Mouse (Mus musculus): Measurements from ENCODE around the gene Arhgef15. TPM values are rescaled to one million over a fixed set of nuclear protein-coding genes. Genes with fewer than 3 reads are reported as not detected.
"Not testable (repeated sequence)": the region's sequence is repeated elsewhere in the genome, so short reads cannot be mapped to it uniquely, and the experiment has no call there.

The Arhgef15 gene
- not detected in 2 replicates for total RNA-seq (2014; fragmentation: Nextera tagmentation)
- 0.12 and 0.22 TPM in 2 replicates for total RNA-seq (2017)
- polyA plus RNA-seq (2012) = not detected in 2 replicates

DNA sequence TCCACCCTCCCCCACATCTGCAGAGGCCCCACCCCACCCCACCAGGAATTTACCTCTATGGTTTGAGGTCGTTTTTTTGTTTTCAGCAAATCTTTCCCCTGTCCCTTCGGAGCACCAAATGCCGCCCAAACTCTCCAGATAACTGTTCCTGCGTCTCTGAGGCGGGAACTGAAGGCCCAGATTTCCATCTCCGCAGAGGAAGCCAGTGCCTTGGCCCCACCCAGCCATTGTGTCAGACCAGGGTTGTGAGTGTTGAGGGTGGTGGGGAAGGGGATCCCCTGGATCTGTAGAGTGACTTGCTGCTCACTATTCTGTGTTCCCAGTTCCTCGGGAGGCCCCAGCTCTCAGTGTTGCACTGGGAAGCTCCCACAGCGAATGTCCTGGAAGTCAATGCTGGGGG lies at the start of gene Arhgef15:
Arhgef15 (minus strand) TSS at position 173 of the 400 bp plus-strand sequence.
- no peaks in the 10 kb centered on the region for H3K36me3 ChIP-seq (replicated peaks)
- DNase-seq (ENCODE audit: low spot score) = no peak
- peaks cover 51% of the 10 kb centered on the region for H3K27me3 ChIP-seq (ENCODE audit: insufficient read depth, low read length)
- ATAC-seq (ENCODE audit: extremely low read depth, insufficient number of reproducible peaks, low FRiP score, poor library complexity, severe bottlenecking) = no peak
- no peak within 1 kb of the TSS for H3K4me3 ChIP-seq (ENCODE audit: low read depth, low read length)
- peaks cover 18% of the 10 kb centered on the region for H3K4me1 ChIP-seq (ENCODE audit: insufficient read depth, low read depth, low read length)
- TF ChIP-seq POLR2AphosphoS5 (IDR thresholded peaks at IDR 0.05; ENCODE audit: insufficient replicate concordance, low read depth, low read length) = no peak
- TF ChIP-seq GATA2 (IDR thresholded peaks at IDR 0.05; ENCODE audit: borderline replicate concordance, low read depth, low read length) = no peak
- no peaks in the 10 kb centered on the region for H3K9me3 ChIP-seq (replicated peaks)

GRCm38 (mm10) chr11:69006575-69006974 lies 49.3 kb upstream of the Arhgef15 start:
- not testable (repeated sequence) for H3K27me3 ChIP-seq (ENCODE audit: insufficient read depth, low read length); H3K9me3 ChIP-seq (replicated peaks); DNase-seq (ENCODE audit: low spot score); ATAC-seq (ENCODE audit: extremely low read depth, insufficient number of reproducible peaks, low FRiP score, poor library complexity, severe bottlenecking)
- Histone ChIP-seq H3K4me3 (ENCODE audit: low read depth, low read length) (peak overlapping the region; percentile 89; the same call in 1 of the 2 replicates), H3K4me1 (ENCODE audit: insufficient read depth, low read depth, low read length) (peaks cover 53% of the 10 kb centered on the region), H3K36me3 (replicated peaks) (peaks cover 56% of the 10 kb centered on the region)

- Histone ChIP-seq H3K9me3 (replicated peaks) (no peaks in the 10 kb centered on the region), H3K27me3 (ENCODE audit: insufficient read depth, low read length) (no peaks in the 10 kb centered on the region), H3K36me3 (replicated peaks) (peaks cover 70% of the 10 kb centered on the region), H3K4me1 (ENCODE audit: insufficient read depth, low read depth, low read length) (peaks cover 46% of the 10 kb centered on the region), H3K4me3 (ENCODE audit: low read depth, low read length) (no peak overlapping the region)
- DNase-seq (ENCODE audit: low spot score) (no peak), ATAC-seq (ENCODE audit: extremely low read depth, insufficient number of reproducible peaks, low FRiP score, poor library complexity, severe bottlenecking) (no peak)
- no peak for TF ChIP-seq GATA2 (IDR thresholded peaks at IDR 0.05; ENCODE audit: borderline replicate concordance, low read depth, low read length)
- no peak for TF ChIP-seq CTCF (IDR thresholded peaks at IDR 0.05; ENCODE audit: low read depth, low read length)
- no peak for TF ChIP-seq POLR2AphosphoS5 (IDR thresholded peaks at IDR 0.05; ENCODE audit: insufficient replicate concordance, low read depth, low read length)
- TF ChIP-seq TAL1 (conservative IDR thresholded peaks at IDR 0.05; ENCODE audit: low read depth, low read length) = no peak
- no peak for TF ChIP-seq GATA1 (IDR thresholded peaks at IDR 0.05; ENCODE audit: borderline replicate concordance, low read length)
Measured at GRCm38 (mm10) chr11:69005193-69005592, 47.9 kb upstream of the Arhgef15 start.

DNA sequence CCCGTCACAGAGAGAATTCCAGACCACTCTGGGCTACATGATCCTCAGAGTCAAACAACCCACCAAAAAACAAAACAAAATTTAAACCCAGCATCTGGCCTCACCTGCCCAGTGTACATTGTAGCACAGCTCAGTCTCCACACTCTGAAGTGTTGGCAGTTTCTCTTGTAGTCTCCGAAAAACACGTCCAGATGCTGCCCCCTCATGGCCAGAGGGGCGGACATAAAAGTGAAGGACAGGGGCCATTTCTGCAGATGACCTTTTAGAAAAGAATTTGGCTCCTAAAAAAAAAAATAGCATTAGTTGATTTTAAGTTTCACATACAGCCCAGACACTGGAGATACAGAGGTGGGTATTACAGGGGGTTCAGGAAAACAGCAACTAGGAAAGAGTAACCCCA lies 46.3 kb upstream of the Arhgef15 start:
- Histone ChIP-seq H3K9me3 (replicated peaks) (no peaks in the 10 kb centered on the region), H3K4me3 (ENCODE audit: low read depth, low read length) (no peak overlapping the region), H3K27me3 (ENCODE audit: insufficient read depth, low read length) (no peaks in the 10 kb centered on the region), H3K36me3 (replicated peaks) (peaks cover 84% of the 10 kb centered on the region), H3K4me1 (ENCODE audit: insufficient read depth, low read depth, low read length) (peaks cover 46% of the 10 kb centered on the region)
- DNase-seq (ENCODE audit: low spot score) = no peak
- ATAC-seq (ENCODE audit: extremely low read depth, insufficient number of reproducible peaks, low FRiP score, poor library complexity, severe bottlenecking) = no peak
- no peak for TF ChIP-seq POLR2AphosphoS5 (IDR thresholded peaks at IDR 0.05; ENCODE audit: insufficient replicate concordance, low read depth, low read length)
- no peak for TF ChIP-seq TAL1 (conservative IDR thresholded peaks at IDR 0.05; ENCODE audit: low read depth, low read length)
- TF ChIP-seq GATA2 (IDR thresholded peaks at IDR 0.05; ENCODE audit: borderline replicate concordance, low read depth, low read length) = no peak
- TF ChIP-seq GATA1 (IDR thresholded peaks at IDR 0.05; ENCODE audit: borderline replicate concordance, low read length) = no peak
- TF ChIP-seq CTCF (IDR thresholded peaks at IDR 0.05; ENCODE audit: low read depth, low read length) = no peak

DNA sequence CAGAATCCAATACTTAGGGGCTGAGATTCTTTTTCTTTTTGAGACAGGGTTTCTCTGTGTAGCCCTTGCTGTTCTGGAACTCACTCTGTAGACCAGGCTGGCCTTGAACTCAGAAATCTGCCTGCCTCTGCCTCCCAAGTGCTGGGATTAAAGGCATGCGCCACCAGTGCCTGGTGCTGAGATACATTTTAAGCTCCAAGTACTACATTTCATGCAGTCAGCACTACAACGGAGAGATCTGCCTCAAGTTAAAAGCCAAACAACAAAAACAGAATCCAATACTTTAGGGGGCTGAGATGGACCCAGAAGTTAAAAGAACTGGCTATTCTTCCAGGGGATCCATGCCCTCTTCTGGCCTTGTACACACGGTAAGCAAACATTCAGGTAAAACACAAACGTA lies 45.5 kb upstream of the Arhgef15 start:
- Histone ChIP-seq H3K36me3 (replicated peaks) (peaks cover 93% of the 10 kb centered on the region), H3K4me1 (ENCODE audit: insufficient read depth, low read depth, low read length) (peaks cover 43% of the 10 kb centered on the region)
- not testable (repeated sequence) for H3K9me3 ChIP-seq (replicated peaks); H3K4me3 ChIP-seq (ENCODE audit: low read depth, low read length); DNase-seq (ENCODE audit: low spot score); ATAC-seq (ENCODE audit: extremely low read depth, insufficient number of reproducible peaks, low FRiP score, poor library complexity, severe bottlenecking); H3K27me3 ChIP-seq (ENCODE audit: insufficient read depth, low read length)

DNA sequence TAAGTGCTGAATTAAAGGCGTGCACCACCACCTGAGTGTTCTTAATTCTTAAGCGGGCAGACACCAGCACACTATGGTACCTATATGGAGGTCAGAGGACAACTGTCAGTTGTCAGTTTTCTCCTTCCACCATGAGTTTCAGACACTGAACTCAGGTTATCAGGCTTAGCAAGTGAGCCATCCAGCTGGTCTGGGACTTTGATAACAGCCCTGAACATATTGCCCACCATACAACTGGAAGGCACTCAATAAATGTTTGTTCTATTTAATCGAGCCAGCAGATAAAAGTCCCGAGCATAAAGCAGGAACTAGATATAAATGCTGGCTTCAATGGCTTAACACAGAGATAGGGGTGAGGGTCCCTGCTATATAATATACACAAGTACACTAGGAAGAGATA lies 39.8 kb upstream of the Arhgef15 start:
- H3K36me3 ChIP-seq (replicated peaks) = peaks cover 98% of the 10 kb centered on the region
- no peak overlapping the region for H3K4me3 ChIP-seq (ENCODE audit: low read depth, low read length)
- TF ChIP-seq GATA2 (IDR thresholded peaks at IDR 0.05; ENCODE audit: borderline replicate concordance, low read depth, low read length) (no peak), CTCF (IDR thresholded peaks at IDR 0.05; ENCODE audit: low read depth, low read length) (no peak), TAL1 (conservative IDR thresholded peaks at IDR 0.05; ENCODE audit: low read depth, low read length) (no peak), GATA1 (IDR thresholded peaks at IDR 0.05; ENCODE audit: borderline replicate concordance, low read length) (no peak), POLR2AphosphoS5 (IDR thresholded peaks at IDR 0.05; ENCODE audit: insufficient replicate concordance, low read depth, low read length) (no peak)
- no peaks in the 10 kb centered on the region for H3K27me3 ChIP-seq (ENCODE audit: insufficient read depth, low read length)
- no peaks in the 10 kb centered on the region for H3K9me3 ChIP-seq (replicated peaks)
- ATAC-seq (ENCODE audit: extremely low read depth, insufficient number of reproducible peaks, low FRiP score, poor library complexity, severe bottlenecking) = no peak
- H3K4me1 ChIP-seq (ENCODE audit: insufficient read depth, low read depth, low read length) = peaks cover 3% of the 10 kb centered on the region; the same call in 1 of the 2 replicates
- DNase-seq (ENCODE audit: low spot score) = no peak

DNA sequence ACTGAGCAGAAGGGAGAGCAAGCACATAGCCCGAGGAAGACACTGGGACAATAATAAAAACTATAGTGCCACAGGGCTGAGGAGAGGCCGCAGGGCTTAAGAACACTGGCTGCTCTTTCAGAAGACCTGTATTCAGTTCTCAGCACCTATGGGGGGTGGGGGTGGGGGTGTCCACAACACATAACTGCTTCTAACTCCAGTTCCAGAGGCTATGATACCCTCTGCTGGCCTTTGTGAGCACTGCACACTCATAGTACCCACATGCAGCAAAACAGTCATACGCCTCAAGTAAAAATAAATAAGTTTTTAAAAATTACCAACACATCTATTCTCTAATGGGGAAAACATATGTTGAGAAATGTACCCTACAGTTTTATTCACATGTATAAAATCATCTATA lies 37.1 kb upstream of the Arhgef15 start:
- DNase-seq (ENCODE audit: low spot score) (no peak), ATAC-seq (ENCODE audit: extremely low read depth, insufficient number of reproducible peaks, low FRiP score, poor library complexity, severe bottlenecking) (no peak)

More for the DNA sequence above, 37.1 kb upstream of the Arhgef15 start:
- Histone ChIP-seq H3K4me3 (ENCODE audit: low read depth, low read length) (no peak overlapping the region), H3K9me3 (replicated peaks) (no peaks in the 10 kb centered on the region), H3K36me3 (replicated peaks) (peaks cover 98% of the 10 kb centered on the region), H3K4me1 (ENCODE audit: insufficient read depth, low read depth, low read length) (peaks cover 3% of the 10 kb centered on the region; the same call in 1 of the 2 replicates), H3K27me3 (ENCODE audit: insufficient read depth, low read length) (no peaks in the 10 kb centered on the region)
- TF ChIP-seq TAL1 (conservative IDR thresholded peaks at IDR 0.05; ENCODE audit: low read depth, low read length) = no peak
- no peak for TF ChIP-seq GATA2 (IDR thresholded peaks at IDR 0.05; ENCODE audit: borderline replicate concordance, low read depth, low read length)
- TF ChIP-seq GATA1 (IDR thresholded peaks at IDR 0.05; ENCODE audit: borderline replicate concordance, low read length) = no peak
- no peak for TF ChIP-seq POLR2AphosphoS5 (IDR thresholded peaks at IDR 0.05; ENCODE audit: insufficient replicate concordance, low read depth, low read length)
- no peak for TF ChIP-seq CTCF (IDR thresholded peaks at IDR 0.05; ENCODE audit: low read depth, low read length)
